Mouse (Mus musculus): Measurements from ENCODE around the gene Sorbs2. TPM values are rescaled to one million over a fixed set of nuclear protein-coding genes. Genes with fewer than 3 reads are reported as not detected.

The Sorbs2 gene
- polyA plus RNA-seq, 1 experiment from 2014 or later = 54.8 TPM

GRCm38 (mm10) chr8:45626406-45626805 is 118.8 kb downstream of the Sorbs2 start:
- H3K36me3 ChIP-seq (ENCODE audit: control insufficient read depth, insufficient read depth, low read length) = no peaks in the 10 kb centered on the region
- no peaks in the 10 kb centered on the region for H3K27me3 ChIP-seq (ENCODE audit: control insufficient read depth, insufficient read depth, low read length)
- H3K9ac ChIP-seq (ENCODE audit: low read depth, low read length) = no peak overlapping the region
- H3K9me3 ChIP-seq (ENCODE audit: control insufficient read depth, low read length) = no peaks in the 10 kb centered on the region
- no peak for ATAC-seq (ENCODE audit: low FRiP score, low TSS enrichment)
- H3K27ac ChIP-seq (ENCODE audit: low read depth, low read length) = no peak overlapping the region
- 59% methylated on average over 5 of the region's 5 CpGs for WGBS
- no peaks in the 10 kb centered on the region for H3K4me1 ChIP-seq (ENCODE audit: control insufficient read depth, insufficient read depth, low read length)
- H3K4me2 ChIP-seq (replicated peaks; ENCODE audit: low read depth, low read length) = no peak overlapping the region
- no peak overlapping the region for H3K4me3 ChIP-seq (ENCODE audit: low read length)

- Histone ChIP-seq H3K4me1 (ENCODE audit: control insufficient read depth, insufficient read depth, low read length) (no peaks in the 10 kb centered on the region), H3K27ac (ENCODE audit: low read depth, low read length) (peak overlapping the region; percentile 90), H3K9ac (ENCODE audit: low read depth, low read length) (peak overlapping the region; percentile 57), H3K9me3 (ENCODE audit: control insufficient read depth, low read length) (no peaks in the 10 kb centered on the region), H3K27me3 (ENCODE audit: control insufficient read depth, insufficient read depth, low read length) (no peaks in the 10 kb centered on the region), H3K4me2 (replicated peaks; ENCODE audit: low read depth, low read length) (peak overlapping the region; percentile 55), H3K36me3 (ENCODE audit: control insufficient read depth, insufficient read depth, low read length) (no peaks in the 10 kb centered on the region), H3K4me3 (ENCODE audit: low read length) (peak overlapping the region; percentile 54)
- ATAC-seq (ENCODE audit: low FRiP score, low TSS enrichment) = peak; percentile 97
- under 1% methylated on average over 28 of the region's 28 CpGs for WGBS
These were observed 120.0 kb downstream of the Sorbs2 start for GRCm38 (mm10) chr8:45627246-45628241.

- ATAC-seq (ENCODE audit: low FRiP score, low TSS enrichment) = no peak
- H3K4me1 ChIP-seq (ENCODE audit: control insufficient read depth, insufficient read depth, low read length) = no peaks in the 10 kb centered on the region
- H3K27ac ChIP-seq (ENCODE audit: low read depth, low read length) = 0 out of 2 replicates have a peak overlapping the region, but pooled peaks have one; percentile 90
- H3K36me3 ChIP-seq (ENCODE audit: control insufficient read depth, insufficient read depth, low read length) = no peaks in the 10 kb centered on the region
- 42% methylated on average over 9 of the region's 9 CpGs for WGBS
- peak overlapping the region; percentile 55 for H3K4me2 ChIP-seq (replicated peaks; ENCODE audit: low read depth, low read length)
- peak overlapping the region; percentile 57; the same call in 1 of the 2 replicates for H3K9ac ChIP-seq (ENCODE audit: low read depth, low read length)
- peak overlapping the region; percentile 54 for H3K4me3 ChIP-seq (ENCODE audit: low read length)
- no peaks in the 10 kb centered on the region for H3K9me3 ChIP-seq (ENCODE audit: control insufficient read depth, low read length)
- no peaks in the 10 kb centered on the region for H3K27me3 ChIP-seq (ENCODE audit: control insufficient read depth, insufficient read depth, low read length)
These were observed 121.0 kb downstream of the Sorbs2 start for GRCm38 (mm10) chr8:45628421-45629065.

- ATAC-seq (ENCODE audit: low FRiP score, low TSS enrichment) = no peak
- Histone ChIP-seq H3K4me3 (ENCODE audit: low read length) (peak overlapping the region; percentile 54), H3K36me3 (ENCODE audit: control insufficient read depth, insufficient read depth, low read length) (no peaks in the 10 kb centered on the region), H3K4me2 (replicated peaks; ENCODE audit: low read depth, low read length) (peak overlapping the region; percentile 55), H3K9ac (ENCODE audit: low read depth, low read length) (peak overlapping the region; percentile 9; the same call in 1 of the 2 replicates), H3K4me1 (ENCODE audit: control insufficient read depth, insufficient read depth, low read length) (no peaks in the 10 kb centered on the region), H3K9me3 (ENCODE audit: control insufficient read depth, low read length) (no peaks in the 10 kb centered on the region), H3K27ac (ENCODE audit: low read depth, low read length) (no peak overlapping the region), H3K27me3 (ENCODE audit: control insufficient read depth, insufficient read depth, low read length) (no peaks in the 10 kb centered on the region)
- WGBS = 53% methylated on average over 8 of the region's 8 CpGs
These were observed 121.5 kb downstream of the Sorbs2 start for GRCm38 (mm10) chr8:45629066-45629430.

- H3K9ac ChIP-seq (ENCODE audit: low read depth, low read length) = no peak overlapping the region
- H3K36me3 ChIP-seq (ENCODE audit: control insufficient read depth, insufficient read depth, low read length) = no peaks in the 10 kb centered on the region
- H3K27me3 ChIP-seq (ENCODE audit: control insufficient read depth, insufficient read depth, low read length) = no peaks in the 10 kb centered on the region
- H3K27ac ChIP-seq (ENCODE audit: low read depth, low read length) = no peak overlapping the region
- 86% methylated on average over 7 of the region's 8 CpGs for WGBS
- ATAC-seq (ENCODE audit: low FRiP score, low TSS enrichment) = no peak
- no peak overlapping the region for H3K4me2 ChIP-seq (replicated peaks; ENCODE audit: low read depth, low read length)
- 0 out of 2 replicates have a peak, but pooled peaks cover 4% of the 10 kb centered on the region for H3K4me1 ChIP-seq (ENCODE audit: control insufficient read depth, insufficient read depth, low read length)
- no peaks in the 10 kb centered on the region for H3K9me3 ChIP-seq (ENCODE audit: control insufficient read depth, low read length)
- no peak overlapping the region for H3K4me3 ChIP-seq (ENCODE audit: low read length)
These were observed 123.4 kb downstream of the Sorbs2 start for GRCm38 (mm10) chr8:45631023-45631422.

GRCm38 (mm10) chr8:45635155-45635554 is 127.6 kb downstream of the Sorbs2 start:
- H3K4me1 ChIP-seq (ENCODE audit: control insufficient read depth, insufficient read depth, low read length) = 0 out of 2 replicates have a peak, but pooled peaks cover 4% of the 10 kb centered on the region
- no peaks in the 10 kb centered on the region for H3K27me3 ChIP-seq (ENCODE audit: control insufficient read depth, insufficient read depth, low read length)
- no peak overlapping the region for H3K4me2 ChIP-seq (replicated peaks; ENCODE audit: low read depth, low read length)
- H3K27ac ChIP-seq (ENCODE audit: low read depth, low read length) = no peak overlapping the region
- no peaks in the 10 kb centered on the region for H3K9me3 ChIP-seq (ENCODE audit: control insufficient read depth, low read length)
- H3K9ac ChIP-seq (ENCODE audit: low read depth, low read length) = no peak overlapping the region
- H3K36me3 ChIP-seq (ENCODE audit: control insufficient read depth, insufficient read depth, low read length) = no peaks in the 10 kb centered on the region
- 81% methylated on average over 6 of the region's 6 CpGs for WGBS
- no peak overlapping the region for H3K4me3 ChIP-seq (ENCODE audit: low read length)
- no peak for ATAC-seq (ENCODE audit: low FRiP score, low TSS enrichment)

GRCm38 (mm10) chr8:45637745-45638144 is 130.2 kb downstream of the Sorbs2 start:
- WGBS = 82% methylated on average over 1 of the region's 1 CpGs

GRCm38 (mm10) chr8:45639444-45639843 is 131.9 kb downstream of the Sorbs2 start:
- no peaks in the 10 kb centered on the region for H3K27me3 ChIP-seq (ENCODE audit: control insufficient read depth, insufficient read depth, low read length)
- H3K4me2 ChIP-seq (replicated peaks; ENCODE audit: low read depth, low read length) = no peak overlapping the region
- H3K9ac ChIP-seq (ENCODE audit: low read depth, low read length) = no peak overlapping the region
- H3K9me3 ChIP-seq (ENCODE audit: control insufficient read depth, low read length) = no peaks in the 10 kb centered on the region
- H3K36me3 ChIP-seq (ENCODE audit: control insufficient read depth, insufficient read depth, low read length) = no peaks in the 10 kb centered on the region; the same call in 1 of the 2 replicates
- no peak for ATAC-seq (ENCODE audit: low FRiP score, low TSS enrichment)
- no peak overlapping the region for H3K4me3 ChIP-seq (ENCODE audit: low read length)
- H3K27ac ChIP-seq (ENCODE audit: low read depth, low read length) = no peak overlapping the region
- 0 out of 2 replicates have a peak, but pooled peaks cover 4% of the 10 kb centered on the region for H3K4me1 ChIP-seq (ENCODE audit: control insufficient read depth, insufficient read depth, low read length)

More at GRCm38 (mm10) chr8:45637745-45638144, 130.2 kb downstream of the Sorbs2 start:
- Histone ChIP-seq H3K4me1 (ENCODE audit: control insufficient read depth, insufficient read depth, low read length) (0 out of 2 replicates have a peak, but pooled peaks cover 4% of the 10 kb centered on the region), H3K36me3 (ENCODE audit: control insufficient read depth, insufficient read depth, low read length) (no peaks in the 10 kb centered on the region; the same call in 1 of the 2 replicates), H3K27ac (ENCODE audit: low read depth, low read length) (no peak overlapping the region), H3K9ac (ENCODE audit: low read depth, low read length) (no peak overlapping the region), H3K9me3 (ENCODE audit: control insufficient read depth, low read length) (no peaks in the 10 kb centered on the region), H3K4me2 (replicated peaks; ENCODE audit: low read depth, low read length) (no peak overlapping the region), H3K27me3 (ENCODE audit: control insufficient read depth, insufficient read depth, low read length) (no peaks in the 10 kb centered on the region), H3K4me3 (ENCODE audit: low read length) (no peak overlapping the region)
- no peak for ATAC-seq (ENCODE audit: low FRiP score, low TSS enrichment)
